Mouse (Mus musculus): ENCODE measurements at regions not wholly inside any gene's neighbourhood (a gene's known extent, or its start where the extent isn't known, plus 50 kb on each side); places are given as distances from the start of the nearest gene placed in this dataset.

DNA sequence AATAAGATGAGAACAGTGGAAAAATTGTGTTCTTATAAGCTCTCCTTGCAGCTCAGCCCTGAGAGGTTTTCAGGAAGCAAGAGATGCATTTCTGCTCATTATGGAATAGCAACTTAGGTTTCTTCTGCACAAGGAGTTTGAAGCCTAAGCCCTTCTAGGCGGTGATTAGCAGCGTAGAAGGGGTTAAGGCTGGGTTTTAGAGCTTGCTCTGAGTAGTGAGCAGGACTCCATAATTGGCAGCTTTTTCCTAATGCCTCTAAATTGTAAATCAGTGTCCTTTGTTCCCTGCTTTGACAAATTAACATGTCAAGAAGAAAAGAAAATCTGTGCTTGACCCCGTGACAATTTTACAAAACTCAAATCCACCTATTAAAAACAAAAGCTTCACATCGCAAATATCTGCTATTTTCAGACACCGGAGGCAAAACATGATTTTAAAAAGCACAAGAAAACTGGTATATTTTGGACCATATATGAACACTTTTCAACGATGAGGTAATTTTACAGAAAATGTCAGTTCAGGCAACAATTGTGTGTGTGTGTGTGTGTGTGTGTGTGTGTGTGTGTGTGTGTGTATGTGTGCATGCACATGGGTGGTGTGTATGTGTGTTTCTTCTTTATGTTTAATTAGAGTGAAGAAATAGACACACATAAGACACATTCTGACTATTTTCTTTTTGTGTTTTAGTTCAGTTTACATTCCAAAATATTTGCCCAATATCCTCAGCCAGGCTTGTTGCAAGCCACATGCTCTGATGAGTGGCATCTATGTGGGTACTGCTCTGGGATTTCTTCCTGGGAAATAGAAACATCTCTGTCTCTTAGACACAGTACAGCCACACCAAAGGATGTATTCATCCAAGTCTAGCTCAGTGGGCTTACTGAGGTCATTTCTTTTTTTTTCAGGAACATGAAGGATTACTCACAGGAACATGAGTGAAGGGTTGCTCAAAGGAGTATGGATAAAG is 804.3 kb downstream of the Tmem132b start:
- H3K27ac ChIP-seq: no peak overlapping the region

DNA sequence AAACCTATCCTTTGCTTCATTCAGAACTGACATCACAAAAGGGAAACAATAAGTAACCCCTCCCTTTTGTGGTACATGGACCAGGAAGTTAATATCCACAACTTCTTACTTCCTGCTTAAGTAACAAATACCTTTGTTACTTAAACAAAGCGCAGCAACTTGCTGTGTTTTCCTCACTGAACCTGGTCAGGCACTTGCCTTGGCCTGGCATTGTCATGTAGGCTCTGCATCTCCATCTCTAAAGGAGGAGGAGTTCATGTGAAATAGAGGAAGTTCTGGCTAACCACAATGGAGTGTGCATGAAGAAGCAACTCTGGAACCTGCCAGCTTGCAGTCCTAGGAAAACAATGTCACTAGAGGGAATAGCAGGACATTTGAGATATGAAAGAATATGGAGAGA is 806.3 kb downstream of the Tmem132b start:
- Histone ChIP-seq H3K27ac (no peak overlapping the region), H3K4me3 (no peak overlapping the region)
- DNase-seq (ENCODE audit: low spot score in 2 of 2): no peak
- no peak for TF ChIP-seq CTCF (conservative IDR thresholded peaks at IDR 0.05)

More for the DNA sequence above, 804.3 kb downstream of the Tmem132b start:
- DNase-seq (ENCODE audit: low spot score in 2 of 2): no peak
- no peak for TF ChIP-seq CTCF (conservative IDR thresholded peaks at IDR 0.05)
- H3K4me3 ChIP-seq: no peak overlapping the region

GRCm38 (mm10) chr5:126343570-126343969 is 812.0 kb downstream of the Tmem132b start:
- H3K4me3 ChIP-seq: no peak overlapping the region
- no peak for TF ChIP-seq CTCF (conservative IDR thresholded peaks at IDR 0.05)
- no peak overlapping the region for H3K27ac ChIP-seq
- DNase-seq (ENCODE audit: low spot score in 2 of 2): no peak

DNA sequence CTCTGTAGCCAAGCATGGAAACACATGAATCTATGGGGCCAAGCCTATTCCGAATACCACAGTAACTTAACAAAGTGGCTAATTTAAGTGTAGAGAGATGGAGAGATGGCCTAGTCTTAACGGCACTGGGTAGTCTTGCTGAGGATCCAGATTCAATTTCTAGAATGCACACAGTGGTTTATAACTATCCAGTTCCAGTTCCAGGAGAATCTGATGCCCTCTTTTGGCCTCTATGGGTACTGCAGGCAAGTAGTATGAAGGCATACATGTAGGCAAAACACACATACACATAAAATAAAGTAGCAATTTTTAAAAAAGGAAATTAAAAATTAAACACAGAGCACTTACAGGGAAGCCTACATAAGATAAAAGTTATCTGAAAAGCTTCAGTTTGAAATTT is 819.4 kb downstream of the Tmem132b start:
- DNase-seq (ENCODE audit: low spot score in 2 of 2): no peak
- H3K27ac ChIP-seq: no peak overlapping the region
- peak; percentile 36 for TF ChIP-seq CTCF (conservative IDR thresholded peaks at IDR 0.05)
- H3K4me3 ChIP-seq: no peak overlapping the region

- no peak overlapping the region for H3K4me3 ChIP-seq
- no peak for DNase-seq (ENCODE audit: low spot score in 2 of 2)
- no peak for TF ChIP-seq CTCF (conservative IDR thresholded peaks at IDR 0.05)
- H3K27ac ChIP-seq: no peak overlapping the region
These were observed 837.9 kb downstream of the Tmem132b start for GRCm38 (mm10) chr5:126369436-126369835.

DNA sequence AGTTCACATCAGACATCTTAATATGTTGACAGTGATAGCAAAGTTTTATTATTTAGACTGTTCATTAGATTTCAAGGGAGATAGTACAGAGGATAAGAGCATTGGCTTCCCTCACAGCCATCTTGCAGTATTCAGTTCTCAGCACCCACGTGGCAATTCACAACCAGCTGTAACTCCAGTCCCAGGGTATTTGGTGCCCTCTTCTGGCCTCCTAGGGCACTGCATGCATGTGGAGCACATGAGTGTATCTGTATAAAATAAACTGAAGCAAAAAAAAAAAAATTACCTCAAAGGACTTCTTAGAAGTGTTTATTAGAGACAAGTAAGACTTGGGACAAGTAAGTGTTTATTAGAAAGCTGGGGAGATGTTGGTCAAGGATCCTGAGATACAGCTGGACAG is 849.3 kb upstream of the Tmem132c start:
- no peak for DNase-seq (ENCODE audit: low spot score in 2 of 2)
- no peak overlapping the region for H3K27ac ChIP-seq
- no peak overlapping the region for H3K4me3 ChIP-seq
- TF ChIP-seq CTCF (conservative IDR thresholded peaks at IDR 0.05): peak; percentile 36

DNA sequence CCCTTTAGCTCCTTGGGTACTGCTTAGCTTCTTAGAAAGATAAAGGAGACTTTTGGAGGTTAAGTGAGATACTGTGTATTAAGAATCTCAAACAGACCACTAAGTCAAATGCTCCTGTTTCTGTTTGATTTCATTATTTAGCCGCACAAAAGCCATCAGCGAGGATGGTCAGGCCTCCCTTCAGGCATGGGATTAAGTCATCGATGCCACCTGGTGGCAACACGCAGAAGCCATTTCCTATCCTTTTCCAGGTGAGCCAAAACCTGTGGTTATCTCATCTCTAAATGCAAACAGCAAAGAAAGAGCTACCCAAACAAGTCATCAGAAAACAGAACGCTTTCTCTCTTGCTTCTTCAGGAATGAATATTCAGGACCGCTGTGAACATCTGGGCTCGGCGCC is 846.3 kb upstream of the Tmem132c start:
- peak; percentile 77 for TF ChIP-seq CTCF (conservative IDR thresholded peaks at IDR 0.05)
- H3K27ac ChIP-seq: no peak overlapping the region
- DNase-seq (ENCODE audit: low spot score in 2 of 2): peak; percentile 16 to 20

DNA sequence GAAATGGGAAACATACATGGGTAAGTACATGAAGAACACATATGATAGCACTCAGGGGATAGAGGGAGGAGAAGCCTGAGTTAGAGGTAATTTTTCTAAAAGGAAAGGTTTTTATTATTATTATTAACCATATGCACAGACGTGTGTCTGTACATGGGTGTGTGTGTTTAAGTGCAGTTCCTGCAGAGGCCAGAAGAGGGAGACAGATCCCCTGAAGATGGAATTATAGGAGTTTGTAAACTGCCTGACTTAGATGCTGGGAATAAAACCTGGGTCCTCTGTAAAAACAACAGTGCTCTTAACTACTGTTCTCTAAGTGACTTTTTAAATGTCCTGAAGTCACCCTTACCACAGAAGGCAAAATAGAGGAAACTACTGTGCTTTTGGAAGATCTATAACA is 809.9 kb upstream of the Tmem132c start:
- Histone ChIP-seq H3K27ac (no peak overlapping the region), H3K4me3 (no peak overlapping the region)
- peak; percentile 61 for TF ChIP-seq CTCF (conservative IDR thresholded peaks at IDR 0.05)
- DNase-seq (ENCODE audit: low spot score in 2 of 2): no peak

More for the DNA sequence above, 846.3 kb upstream of the Tmem132c start:
- H3K4me3 ChIP-seq: no peak overlapping the region

GRCm38 (mm10) chr5:126438696-126439095 is 802.9 kb upstream of the Tmem132c start:
- peak in 1 of 2 experiments; percentile 23 for DNase-seq (ENCODE audit: low spot score in 2 of 2)

DNA sequence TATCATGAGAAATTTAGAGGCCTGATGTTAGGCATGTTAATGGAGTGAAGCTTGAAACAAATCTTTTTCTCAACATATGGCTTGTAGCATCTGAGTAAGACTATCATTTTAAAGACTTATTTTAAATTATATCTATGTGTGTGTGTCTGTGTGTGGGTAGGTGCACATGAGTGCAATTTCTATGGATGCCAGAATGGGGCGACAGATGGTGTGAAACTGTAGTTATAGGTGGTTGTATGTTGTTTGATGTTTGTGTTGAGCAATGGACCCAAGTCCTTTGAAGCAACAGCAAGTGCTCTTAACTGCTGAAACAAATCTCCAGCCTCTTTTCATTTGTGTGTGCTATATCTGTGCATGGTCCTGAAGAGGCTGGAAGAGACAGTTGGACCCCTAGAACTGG is 801.1 kb upstream of the Tmem132c start:
- Histone ChIP-seq H3K27ac (no peak overlapping the region), H3K4me3 (no peak overlapping the region)
- TF ChIP-seq CTCF (conservative IDR thresholded peaks at IDR 0.05): no peak
- DNase-seq (ENCODE audit: low spot score in 2 of 2): peak in 1 of 2 experiments; percentile 21

More at GRCm38 (mm10) chr5:126438696-126439095, 802.9 kb upstream of the Tmem132c start:
- no peak overlapping the region for H3K27ac ChIP-seq
- no peak overlapping the region for H3K4me3 ChIP-seq
- no peak for TF ChIP-seq CTCF (conservative IDR thresholded peaks at IDR 0.05)

DNA sequence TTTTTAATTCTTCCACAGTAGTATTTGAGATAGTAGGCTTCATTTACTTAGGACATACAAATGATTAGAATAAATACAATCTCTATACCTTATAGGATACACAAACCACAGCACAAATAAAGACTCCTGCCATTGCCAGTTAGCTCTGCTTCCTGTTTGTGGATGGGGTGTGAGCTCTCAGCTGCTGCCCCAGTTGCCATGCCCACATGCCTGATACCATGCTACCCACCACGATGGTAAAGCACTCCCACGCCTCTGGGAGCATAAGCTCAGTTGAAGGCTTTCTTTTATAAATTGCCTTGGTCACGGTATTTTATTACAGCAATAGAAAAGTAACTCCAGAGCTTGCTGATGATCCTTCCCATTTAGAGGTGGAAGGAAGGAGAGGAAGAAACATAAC is 765.8 kb upstream of the Tmem132c start:
- no peak for TF ChIP-seq CTCF (conservative IDR thresholded peaks at IDR 0.05)
- no peak overlapping the region for H3K4me3 ChIP-seq
- H3K27ac ChIP-seq: no peak overlapping the region
- DNase-seq (ENCODE audit: low spot score in 2 of 2): peak; percentile 1 to 11

DNA sequence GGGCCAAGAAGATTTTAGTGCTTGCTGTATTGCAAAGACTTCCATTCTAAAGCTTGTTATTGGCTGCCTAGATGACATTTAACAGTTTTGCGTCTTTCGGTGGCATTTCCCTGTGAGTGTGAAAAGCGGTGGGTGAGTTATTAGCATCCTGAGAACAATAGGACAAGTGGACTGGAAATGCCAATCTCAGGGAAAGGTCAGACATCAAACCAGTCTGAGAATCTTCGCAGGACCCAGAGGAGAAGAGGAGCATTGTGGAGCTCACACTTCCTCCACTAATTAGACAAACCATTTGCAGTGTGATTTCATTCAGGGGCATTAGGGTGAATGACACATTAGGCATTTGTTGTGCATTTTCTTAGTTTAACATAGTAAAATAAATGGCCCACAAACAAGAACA is 719.5 kb upstream of the Tmem132c start:
- no peak for TF ChIP-seq CTCF (conservative IDR thresholded peaks at IDR 0.05)
- no peak overlapping the region for H3K27ac ChIP-seq
- H3K4me3 ChIP-seq: no peak overlapping the region
- no peak for DNase-seq (ENCODE audit: low spot score in 2 of 2)

- peak; percentile 68 to 77 for DNase-seq (ENCODE audit: low spot score in 2 of 2)
- H3K27ac ChIP-seq: peak overlapping the region; percentile 62
- no peak for TF ChIP-seq CTCF (conservative IDR thresholded peaks at IDR 0.05)
These were observed 715.7 kb upstream of the Tmem132c start for GRCm38 (mm10) chr5:126525863-126526262.

More at GRCm38 (mm10) chr5:126525863-126526262, 715.7 kb upstream of the Tmem132c start:
- H3K4me3 ChIP-seq: no peak overlapping the region
